Mouse (Mus musculus) C2C12 (cell line): ENCODE data around the gene Wscd1. TPM values are rescaled to one million over a fixed set of nuclear protein-coding genes. Genes with fewer than 3 reads are reported as not detected.

Experiments used
- H3K27me3 ChIP-seq: one replicate; pipeline ENCODE4 v1.6.1; 2011; ENCODE audit not compliant: control insufficient read depth, insufficient read depth, insufficient read length
- H3K36me3 ChIP-seq: one replicate; pipeline ENCODE4 v1.6.1; 2011; ENCODE audit not compliant: control insufficient read depth, insufficient read depth
- H3K4me3 ChIP-seq: one replicate; pipeline ENCODE4 v1.5.1; 2011; ENCODE audit warnings: mild to moderate bottlenecking, control low read depth; ENCODE audit not compliant: poor library complexity, insufficient read depth, severe bottlenecking
- H3K79me2 ChIP-seq: one replicate; pipeline ENCODE4 v1.6.1; 2011; ENCODE audit not compliant: control insufficient read depth, insufficient read depth
- H3K79me3 ChIP-seq: one replicate; pipeline ENCODE4 v1.6.1; 2011; ENCODE audit warnings: low read depth, control low read depth
- H3ac ChIP-seq: one replicate; pipeline ENCODE3; 2011; ENCODE audit warnings: low read depth; ENCODE audit not compliant: control insufficient read depth, insufficient read length
- CEBPB ChIP-seq: IDR thresholded peaks from one replicate; pipeline ENCODE4 v1.6.1; 2011; ENCODE audit warnings: low read depth, mild to moderate bottlenecking, control low read depth, moderate library complexity
- CTCF ChIP-seq: IDR thresholded peaks from one replicate; pipeline ENCODE4 v1.5.1; 2011; ENCODE audit not compliant: control insufficient read depth, insufficient read depth, insufficient read length
- FOSL1 ChIP-seq: IDR thresholded peaks from one replicate; pipeline ENCODE4 v1.8.0; 2011; ENCODE audit warnings: mild to moderate bottlenecking, low read length; ENCODE audit not compliant: poor library complexity, insufficient read depth, severe bottlenecking
- polyA plus RNA-seq: library from polyadenylated mRNA; unstranded; fragments of >200 nt; fragmentation: generic; extraction: Trizol; gene quantifications from one replicate; pipeline ENCODE4 v1.2.1, GENCODE M21; 2012; ENCODE audit warnings: missing spikeins

The Wscd1 gene
- polyA plus RNA-seq, 1 experiment = not detected

GRCm38 (mm10) chr11:71824971-71825370, 75.3 kb downstream of the Wscd1 start:
- Histone ChIP-seq H3K79me3 (no peaks in the 10 kb centered on the region), H3ac (no peak overlapping the region), H3K4me3 (no peak overlapping the region), H3K36me3 (no peaks in the 10 kb centered on the region), H3K27me3 (no peaks in the 10 kb centered on the region), H3K79me2 (no peaks in the 10 kb centered on the region)
- TF ChIP-seq FOSL1 (no peak), CTCF (no peak), CEBPB (no peak)
